Mouse (Mus musculus): Measurements from ENCODE around the gene Lrrc15. TPM values are rescaled to one million over a fixed set of nuclear protein-coding genes. Genes with fewer than 3 reads are reported as not detected.

Lrrc15 gene
- total RNA-seq, 2 experiments from 2014 or later: 0.07 TPM; not detected in 1

GRCm38 (mm10) chr16:30253374-30253773, 29.7 kb downstream of the Lrrc15 start:
- intact Hi-C loops (cut with DNase I): loop anchor here (2.0 kb wide), 1 partner anchor 61 kb away; no protein-coding TSS in a partner anchor
- no peak for DNase-seq (ENCODE audit: low spot score in 2 of 2)

GRCm38 (mm10) chr16:30252003-30252418, 31.0 kb downstream of the Lrrc15 start:
- intact Hi-C loops (cut with DNase I): loop anchor here (2.0 kb wide), 1 partner anchor 63 kb away; no protein-coding TSS in a partner anchor
- peak; percentile 74 to 77 for DNase-seq (ENCODE audit: low spot score in 2 of 2)

- intact Hi-C loops (cut with DNase I): no loop called here
- no peak for DNase-seq (ENCODE audit: low spot score in 2 of 2)
These were observed 38.9 kb downstream of the Lrrc15 start for GRCm38 (mm10) chr16:30244037-30244700.

GRCm38 (mm10) chr16:30241623-30242022, 41.4 kb downstream of the Lrrc15 start:
- DNase-seq (ENCODE audit: low spot score in 2 of 2): no peak
- intact Hi-C loops (cut with DNase I): no loop called here

GRCm38 (mm10) chr16:30238791-30239190, 44.3 kb downstream of the Lrrc15 start:
- intact Hi-C loops (cut with DNase I): loop anchor here (5.0 kb wide), 1 partner anchor 611 kb away; no protein-coding TSS in a partner anchor
- DNase-seq (ENCODE audit: low spot score in 2 of 2): no peak

GRCm38 (mm10) chr16:30236091-30236699, 46.9 kb downstream of the Lrrc15 start:
- DNase-seq (ENCODE audit: low spot score in 2 of 2): peak; percentile 72 to 88
- intact Hi-C loops (cut with DNase I): loop anchor here (1.0 to 5.0 kb wide), 3 partner anchors 169 to 609 kb away; no protein-coding TSS in a partner anchor

GRCm38 (mm10) chr16:30235577-30235976, 47.5 kb downstream of the Lrrc15 start:
- intact Hi-C loops (cut with DNase I): loop anchor here (5.0 kb wide), 1 partner anchor 608 kb away; no protein-coding TSS in a partner anchor
- DNase-seq (ENCODE audit: low spot score in 2 of 2): peak; percentile 24

GRCm38 (mm10) chr16:30234636-30235546, 48.2 kb downstream of the Lrrc15 start:
- intact Hi-C loops (cut with DNase I): loop anchor here (5.0 kb wide), 1 partner anchor 608 kb away; no protein-coding TSS in a partner anchor
- DNase-seq (ENCODE audit: low spot score in 2 of 2): no peak

GRCm38 (mm10) chr16:30234077-30234476, 49.0 kb downstream of the Lrrc15 start:
- DNase-seq (ENCODE audit: low spot score in 2 of 2): no peak

GRCm38 (mm10) chr16:30231882-30232604, 51.0 kb downstream of the Lrrc15 start:
- intact Hi-C loops (cut with DNase I): no loop called here
- no peak for DNase-seq (ENCODE audit: low spot score in 2 of 2)

More at GRCm38 (mm10) chr16:30234077-30234476, 49.0 kb downstream of the Lrrc15 start:
- intact Hi-C loops (cut with DNase I): no loop called here

- intact Hi-C loops (cut with DNase I): no loop called here
These were observed 55.7 kb downstream of the Lrrc15 start for GRCm38 (mm10) chr16:30227352-30227751.

GRCm38 (mm10) chr16:30221161-30221782, 61.8 kb downstream of the Lrrc15 start:
- no peak for DNase-seq (ENCODE audit: low spot score in 2 of 2)
- intact Hi-C loops (cut with DNase I): no loop called here

More at GRCm38 (mm10) chr16:30227352-30227751, 55.7 kb downstream of the Lrrc15 start:
- no peak for DNase-seq (ENCODE audit: low spot score in 2 of 2)

Other genes starting within 250 kb of the Lrrc15 start
- gene Hes1, start 218.9 kb downstream of the Lrrc15 start, total RNA-seq (2021): 10 to 100 TPM; 13.5 to 18.3 TPM
- not detected for gene Cpn2, start 15.8 kb downstream of the Lrrc15 start, total RNA-seq (2021)
- gene Gp5, start 27.5 kb upstream of the Lrrc15 start, total RNA-seq (2021): under 1 TPM; 0.83 to 0.89 TPM
- 10 to 100 TPM; 66.2 to 67.3 TPM for gene Atp13a3, start 122.7 kb upstream of the Lrrc15 start, total RNA-seq (2021)

Data from left cerebral cortex, postnatal 14 days (tissue).